Mouse (Mus musculus) liver, embryonic 15.5 days (tissue): ENCODE data around the gene Slc2a4. TPM values are rescaled to one million over a fixed set of nuclear protein-coding genes. Genes with fewer than 3 reads are reported as not detected.

ENCODE experiments used
- ATAC-seq: fragments of 200-750 bp; cut with Nextera tagmentation; 2 replicates; pipeline ENCODE4 v1.8.0; 2017; ENCODE audit warnings: moderate number of reproducible peaks, mild to moderate bottlenecking, moderate library complexity; ENCODE audit not compliant: insufficient read depth
- H3K27ac ChIP-seq: fragments of 300-500 bp; sonication (generic); replicated peaks from 2 replicates; pipeline ENCODE4 v1.5.1; 2015; ENCODE audit warnings: mild to moderate bottlenecking, inconsistent platforms
- H3K27me3 ChIP-seq: fragments of 300-500 bp; sonication (generic); 2 replicates; pipeline ENCODE4 v1.6.1; 2015; ENCODE audit warnings: mild to moderate bottlenecking, inconsistent platforms
- H3K36me3 ChIP-seq: fragments of 300-500 bp; sonication (generic); replicated peaks from 2 replicates; pipeline ENCODE4 v1.6.1; 2015; ENCODE audit warnings: moderate library complexity, mild to moderate bottlenecking, inconsistent platforms
- H3K4me1 ChIP-seq: fragments of 300-500 bp; sonication (generic); replicated peaks from 2 replicates; pipeline ENCODE4 v1.6.1; 2015; ENCODE audit warnings: inconsistent platforms
- H3K4me2 ChIP-seq: fragments of 300-500 bp; sonication (generic); 2 replicates; pipeline ENCODE4 v1.6.1; 2015; ENCODE audit warnings: moderate library complexity, mild to moderate bottlenecking, inconsistent platforms
- H3K4me3 ChIP-seq: fragments of 300-500 bp; sonication (generic); replicated peaks from 2 replicates; pipeline ENCODE4 v1.5.1; 2015; ENCODE audit warnings: mild to moderate bottlenecking, inconsistent platforms
- H3K9ac ChIP-seq: fragments of 300-500 bp; sonication (generic); 2 replicates; pipeline ENCODE4 v1.6.1; 2015; ENCODE audit warnings: moderate library complexity, mild to moderate bottlenecking, inconsistent platforms
- H3K9me3 ChIP-seq: fragments of 300-500 bp; sonication (generic); replicated peaks from 2 replicates; pipeline ENCODE4 v1.6.1; 2016; ENCODE audit warnings: inconsistent platforms
- WGBS: fragments of 180-500 bp; shearing (Covaris S2); methylation state at CpG from one replicate; pipeline ENCODE4 v1.1.7; 2015; ENCODE audit warnings: mixed read lengths; ENCODE audit not compliant: insufficient replicate concordance; 5-methylcytosine and 5-hydroxymethylcytosine counted together
- polyA plus RNA-seq: library from polyadenylated mRNA; unstranded; fragments of >200 nt; fragmentation: Nextera tagmentation; extraction: Ambion mirVana; gene quantifications from 2 replicates; pipeline ENCODE4 v1.2.1, GENCODE M21; 2015

Gene Slc2a4
- 19.9 and 22.1 TPM in 2 replicates for polyA plus RNA-seq

- H3K9me3 ChIP-seq = no peaks in the 10 kb centered on the region
- peak; percentile 82 for ATAC-seq
- H3K27ac ChIP-seq = peak within 1 kb of the TSS; percentile 95
- H3K4me2 ChIP-seq = peak within 1 kb of the TSS; percentile 93
- peak within 1 kb of the TSS; percentile 75 for H3K9ac ChIP-seq
- 1% methylated on average over 34 of the region's 34 CpGs for WGBS
- peaks cover 63% of the 10 kb centered on the region for H3K27me3 ChIP-seq
- peaks cover 52% of the 10 kb centered on the region for H3K4me1 ChIP-seq
- peaks cover 27% of the 10 kb centered on the region for H3K36me3 ChIP-seq
- peak within 1 kb of the TSS; percentile 77 for H3K4me3 ChIP-seq
Observed at GRCm38 (mm10) chr11:69948066-69948762, at the start of gene Slc2a4. Gene Slc2a4, minus strand, starts transcription at chr11:69948188.

- peak overlapping the region; percentile 95 for H3K4me2 ChIP-seq
- peak overlapping the region; percentile 99 for H3K27ac ChIP-seq
- no peaks in the 10 kb centered on the region for H3K9me3 ChIP-seq
- under 1% methylated on average over 42 of the region's 44 CpGs for WGBS
- H3K36me3 ChIP-seq = peaks cover 51% of the 10 kb centered on the region
- H3K4me1 ChIP-seq = peaks cover 73% of the 10 kb centered on the region
- H3K9ac ChIP-seq = peak overlapping the region; percentile 99
- ATAC-seq = peak; percentile 60
- H3K4me3 ChIP-seq = peak overlapping the region; percentile 89
- H3K27me3 ChIP-seq = no peaks in the 10 kb centered on the region
Observed at GRCm38 (mm10) chr11:69997070-69997509, 49.1 kb upstream of the Slc2a4 start.

- peak overlapping the region; percentile 95 for H3K4me2 ChIP-seq
- H3K36me3 ChIP-seq = peaks cover 51% of the 10 kb centered on the region
- H3K9me3 ChIP-seq = no peaks in the 10 kb centered on the region
- H3K27ac ChIP-seq = peak overlapping the region; percentile 99
- 1% methylated on average over 66 of the region's 66 CpGs for whole genome bisulfite sequencing
- peak overlapping the region; percentile 89 for H3K4me3 ChIP-seq
- peaks cover 67% of the 10 kb centered on the region for H3K4me1 ChIP-seq
- peak; percentile 5 for ATAC-seq
- peak overlapping the region; percentile 99 for H3K9ac ChIP-seq
- H3K27me3 ChIP-seq = no peaks in the 10 kb centered on the region
Observed at GRCm38 (mm10) chr11:69996161-69997061, 48.4 kb upstream of the Slc2a4 start.

- Histone ChIP-seq H3K27me3 (no peaks in the 10 kb centered on the region), H3K27ac (peak within 1 kb of the TSS; percentile 99), H3K9me3 (no peaks in the 10 kb centered on the region), H3K4me1 (peaks cover 63% of the 10 kb centered on the region), H3K9ac (peak within 1 kb of the TSS; percentile 99), H3K36me3 (peaks cover 51% of the 10 kb centered on the region), H3K4me3 (peak within 1 kb of the TSS; percentile 89), H3K4me2 (peak within 1 kb of the TSS; percentile 95)
- WGBS = under 1% methylated on average over 36 of the region's 36 CpGs
- ATAC-seq = peak; percentile 76
Observed at GRCm38 (mm10) chr11:69995391-69995960, 47.5 kb upstream of the Slc2a4 start, which contains the start of gene Phf23. Gene Phf23, plus strand, starts transcription at chr11:69995777.

GRCm38 (mm10) chr11:69994401-69995090, 46.6 kb upstream of the Slc2a4 start:
- Histone ChIP-seq H3K36me3 (peaks cover 51% of the 10 kb centered on the region), H3K27ac (peak overlapping the region; percentile 99), H3K9me3 (no peaks in the 10 kb centered on the region), H3K9ac (peak overlapping the region; percentile 31; the same call in 1 of the 2 replicates), H3K4me1 (peaks cover 62% of the 10 kb centered on the region), H3K4me3 (peak overlapping the region; percentile 89), H3K4me2 (peak overlapping the region; percentile 95), H3K27me3 (no peaks in the 10 kb centered on the region)
- WGBS = 77% methylated on average over 11 of the region's 11 CpGs
- ATAC-seq = no peak

GRCm38 (mm10) chr11:69992932-69993331, 44.9 kb upstream of the Slc2a4 start:
- Histone ChIP-seq H3K4me3 (peak overlapping the region; percentile 87), H3K27me3 (no peaks in the 10 kb centered on the region), H3K4me2 (peak overlapping the region; percentile 90), H3K4me1 (peaks cover 51% of the 10 kb centered on the region), H3K9ac (peak overlapping the region; percentile 7; the same call in 1 of the 2 replicates), H3K36me3 (peaks cover 51% of the 10 kb centered on the region), H3K27ac (peak overlapping the region; percentile 39; the same call in 1 of the 2 replicates), H3K9me3 (no peaks in the 10 kb centered on the region)
- WGBS = 83% methylated on average over 3 of the region's 3 CpGs
- no peak for ATAC-seq

GRCm38 (mm10) chr11:69992396-69992795, 44.4 kb upstream of the Slc2a4 start:
- 77% methylated on average over 10 of the region's 10 CpGs for WGBS
- H3K4me2 ChIP-seq = peak overlapping the region; percentile 90
- peak overlapping the region; percentile 87 for H3K4me3 ChIP-seq
- peak overlapping the region; percentile 87 for H3K9ac ChIP-seq
- H3K27ac ChIP-seq = peak overlapping the region; percentile 39; the same call in 1 of the 2 replicates
- H3K36me3 ChIP-seq = peaks cover 52% of the 10 kb centered on the region
- H3K27me3 ChIP-seq = no peaks in the 10 kb centered on the region
- peaks cover 45% of the 10 kb centered on the region for H3K4me1 ChIP-seq
- H3K9me3 ChIP-seq = no peaks in the 10 kb centered on the region
- no peak for ATAC-seq

- Histone ChIP-seq H3K4me3 (peak overlapping the region; percentile 87), H3K27me3 (no peaks in the 10 kb centered on the region), H3K27ac (peak overlapping the region; percentile 98), H3K36me3 (peaks cover 58% of the 10 kb centered on the region), H3K9ac (peak overlapping the region; percentile 87), H3K9me3 (no peaks in the 10 kb centered on the region), H3K4me1 (peaks cover 39% of the 10 kb centered on the region), H3K4me2 (peak overlapping the region; percentile 90)
- peak; percentile 13; the same call in 1 of the 2 replicates for ATAC-seq
- WGBS = under 1% methylated on average over 15 of the region's 15 CpGs
Observed at GRCm38 (mm10) chr11:69991711-69992110, 43.7 kb upstream of the Slc2a4 start.

GRCm38 (mm10) chr11:69990850-69991691, 43.1 kb upstream of the Slc2a4 start, which contains the start of gene Gabarap:
Gene Gabarap, plus strand, starts transcription at chr11:69991143.
- H3K4me3 ChIP-seq = peak within 1 kb of the TSS; percentile 87
- no peaks in the 10 kb centered on the region for H3K9me3 ChIP-seq
- peak within 1 kb of the TSS; percentile 98 for H3K27ac ChIP-seq
- H3K27me3 ChIP-seq = no peaks in the 10 kb centered on the region
- WGBS = under 1% methylated on average over 40 of the region's 40 CpGs
- H3K9ac ChIP-seq = peak within 1 kb of the TSS; percentile 87
- peaks cover 39% of the 10 kb centered on the region for H3K4me1 ChIP-seq
- ATAC-seq = peak; percentile 72
- peak within 1 kb of the TSS; percentile 90 for H3K4me2 ChIP-seq
- H3K36me3 ChIP-seq = peaks cover 65% of the 10 kb centered on the region
